Comparison of ENCODE assay signal across 30 mouse cellular contexts in the genomic region with DNA sequence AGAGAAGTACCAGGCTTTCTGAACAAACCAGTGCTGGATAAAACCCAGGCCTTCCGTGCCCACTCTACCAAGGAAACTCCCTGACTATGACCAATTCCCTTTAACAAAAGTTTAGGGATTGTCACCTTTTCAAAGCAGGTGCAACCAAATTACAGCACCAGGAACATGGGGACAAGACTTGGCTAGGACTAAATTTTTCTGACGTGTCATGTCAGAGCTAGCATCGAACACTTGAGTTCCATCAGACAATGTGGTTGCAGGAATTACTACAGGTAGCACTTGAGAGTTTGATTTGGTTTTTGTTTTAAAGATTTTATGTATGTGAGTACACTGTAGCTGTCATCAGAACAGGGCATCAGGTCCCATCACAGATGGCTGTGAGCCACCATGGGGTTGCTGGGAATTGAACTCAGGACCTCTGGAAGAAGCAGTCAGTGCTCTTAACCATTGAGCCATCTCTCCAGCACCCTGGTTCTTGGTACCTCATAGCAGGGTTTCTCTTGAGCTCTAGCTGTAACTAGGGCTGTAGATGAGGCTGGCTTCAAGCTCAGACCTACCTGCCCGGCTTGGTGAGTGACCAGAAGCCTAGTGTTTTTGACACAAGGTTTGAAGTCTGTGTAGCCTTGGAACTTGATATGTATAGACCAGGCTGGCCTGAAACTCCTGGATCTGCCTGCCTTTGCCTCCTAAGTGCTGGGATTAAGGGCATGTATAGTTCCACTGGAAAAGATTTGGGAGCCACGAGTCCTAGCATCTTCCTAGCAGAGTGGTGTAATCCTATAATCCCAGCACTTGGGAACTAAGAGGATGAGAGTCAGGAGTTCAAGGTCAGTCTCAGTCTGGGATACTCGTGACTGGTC. TPM values are rescaled to one million over a fixed set of nuclear protein-coding genes. Genes with fewer than 3 reads are reported as not detected.
DNase-seq lines count a peak whose midpoint lies in the region; ATAC-seq and TF ChIP-seq lines count a peak whose summit lies in the region.
"Had no signal": no experiment of that assay in that cellular context is flagged by ENCODE, and none has a peak within 500 bp of the region (broad histone marks: within the 10 kb centered on the region; RNA-seq: fewer than 3 reads in every experiment).

No protein-coding gene starts in this region.

- TF ChIP-seq RAD21 in CH12.LX (IDR thresholded peaks at IDR 0.05; ENCODE audit: low read depth, low read length), result no peak; the same call in 1 of the 2 replicates

- H3K9me3 ChIP-seq in heart, embryonic 13.5 days, result no peaks in the 10 kb centered on the region
- H3K9me3 ChIP-seq in CH12.LX (replicated peaks; ENCODE audit: low read length), result no peaks in the 10 kb centered on the region
- H3K9me3 ChIP-seq in liver, embryonic 16.5 days (replicated peaks; ENCODE audit: control insufficient read depth, low read length), result no peaks in the 10 kb centered on the region
- H3K9me3 ChIP-seq: embryonic facial prominence, embryonic 15.5 days; heart, embryonic 15.5 days; hindbrain, embryonic 10.5 days; limb, embryonic 15.5 days had no signal

- 0 out of 2 replicates have a peak, but pooled peaks cover under 1% of the 10 kb centered on the region for H3K79me2 ChIP-seq in heart, adult 2 months (replicated peaks; ENCODE audit: control insufficient read depth, insufficient read depth, low read length)
- H3K79me2 ChIP-seq in CH12.LX (replicated peaks; ENCODE audit: control insufficient read depth, extremely low read depth, insufficient read depth, poor library complexity, severe bottlenecking), result peaks cover 37% of the 10 kb centered on the region

- no peak overlapping the region; the same call in 1 of the 2 replicates for H3K27ac ChIP-seq in heart, embryonic 13.5 days (replicated peaks)
- no peak overlapping the region for H3K27ac ChIP-seq in heart, adult 2 months
- H3K27ac ChIP-seq in CH12.LX (ENCODE audit: insufficient read depth, low read depth), result peak overlapping the region; percentile 69
- H3K27ac ChIP-seq in liver, embryonic 16.5 days (ENCODE audit: low read length), result peak overlapping the region; percentile 90
- H3K27ac ChIP-seq: embryonic facial prominence, embryonic 15.5 days; gastrocnemius, adult 2 months; heart, embryonic 15.5 days; hindbrain, embryonic 10.5 days; hindbrain, postnatal 0 days; layer of hippocampus, adult 2 months; limb, embryonic 15.5 days had no signal

- peaks cover 22% of the 10 kb centered on the region for H3K36me3 ChIP-seq in heart, embryonic 13.5 days
- peaks cover 12% of the 10 kb centered on the region for H3K36me3 ChIP-seq in heart, adult 2 months (ENCODE audit: control insufficient read depth, insufficient read depth, low read length)
- peaks cover 17 to 41% of the 10 kb centered on the region in 2 experiments for H3K36me3 ChIP-seq in CH12.LX (replicated peaks in 1 of 2; ENCODE audit: control insufficient read depth in 1 of 2, insufficient read depth in 1 of 2, low read length in 1 of 2)
- peaks cover 35% of the 10 kb centered on the region for H3K36me3 ChIP-seq in liver, embryonic 16.5 days (ENCODE audit: control insufficient read depth, insufficient read depth)

- intact Hi-C loops in heart, adult 2 months (cut with DNase I), result no loop called here

- in situ Hi-C loops in CH12.LX (cut with MboI; ENCODE audit: low pct_ligation_motif_present, low pct_unique_long_range_greater_than_20kb, low sequenced_read_pairs), result no loop called here

- H3K9ac ChIP-seq in heart, embryonic 13.5 days, result no peak overlapping the region
- no peak overlapping the region for H3K9ac ChIP-seq in heart, adult 2 months (ENCODE audit: low read depth, low read length)
- no peak overlapping the region for H3K9ac ChIP-seq in CH12.LX (ENCODE audit: insufficient read depth, low read depth)
- peak overlapping the region; percentile 44 for H3K9ac ChIP-seq in liver, embryonic 16.5 days (ENCODE audit: low read depth, low read length)
- H3K9ac ChIP-seq: embryonic facial prominence, embryonic 15.5 days; heart, embryonic 15.5 days; limb, embryonic 15.5 days had no signal

- no peak for DNase-seq in heart, adult 2 months
- DNase-seq in CH12.LX (ENCODE audit: extremely low read depth), result no peak
- DNase-seq in induced T-regulatory cell, adult 2 months (ENCODE audit: low read depth), result peak; percentile 74
- DNase-seq in spleen, adult 12 weeks (ENCODE audit: low spot score), result no peak
- no peak for DNase-seq in right cerebral cortex, postnatal 10 days (ENCODE audit: low spot score in 2 of 2)
- DNase-seq in right cerebral cortex, postnatal 14 days, result no peak
- DNase-seq: adrenal gland, postnatal 14 days; cerebellum, adult 11 months; cerebellum, postnatal 25 days; gastrocnemius, adult 2 months; kidney, adult 11 months; kidney, postnatal 10 days; lung, postnatal 14 days; thymus, postnatal 25 days had no signal

- no peak for TF ChIP-seq CTCF in heart, adult 2 months (IDR thresholded peaks at IDR 0.05)
- TF ChIP-seq CTCF in CH12.LX (conservative IDR thresholded peaks at IDR 0.05 in 1 of 2, IDR thresholded peaks at IDR 0.05 in 1 of 2; ENCODE audit: low read depth in 2 of 2, low read length in 2 of 2), result no peak; a peak in 1 of 4 replicates

- peak overlapping the region; percentile 14; the same call in 1 of the 2 replicates for H3K4me2 ChIP-seq in heart, embryonic 13.5 days
- H3K4me2 ChIP-seq in CH12.LX (ENCODE audit: insufficient read depth, low read depth, poor library complexity, severe bottlenecking), result peak overlapping the region; percentile 27; the same call in 1 of the 2 replicates
- no peak overlapping the region for H3K4me2 ChIP-seq in liver, embryonic 16.5 days (ENCODE audit: low read depth, low read length)
- H3K4me2 ChIP-seq: embryonic facial prominence, embryonic 15.5 days; heart, embryonic 15.5 days; limb, embryonic 15.5 days had no signal

- H3K4me1 ChIP-seq in heart, embryonic 13.5 days, result peaks cover 21% of the 10 kb centered on the region
- H3K4me1 ChIP-seq in heart, adult 2 months (ENCODE audit: control insufficient read depth, insufficient read depth, low read length), result peaks cover 6% of the 10 kb centered on the region
- peaks cover 19 to 39% of the 10 kb centered on the region in 2 experiments for H3K4me1 ChIP-seq in CH12.LX (ENCODE audit: control insufficient read depth in 1 of 2, insufficient read depth in 2 of 2)
- peaks cover 73% of the 10 kb centered on the region for H3K4me1 ChIP-seq in liver, embryonic 16.5 days (ENCODE audit: control insufficient read depth, low read depth, low read length)

- WGBS in heart, embryonic 13.5 days, result 69% methylated on average over 6 of the region's 6 CpGs
- WGBS in heart, adult 2 months, result 79% methylated on average over 6 of the region's 6 CpGs
- WGBS in liver, embryonic 16.5 days (ENCODE audit: insufficient replicate concordance), result 69% methylated on average over 6 of the region's 6 CpGs

- TF ChIP-seq POLR2A in heart, adult 2 months (IDR thresholded peaks at IDR 0.05; ENCODE audit: insufficient read depth, low read depth, low read length), result no peak
- TF ChIP-seq POLR2A in CH12.LX (IDR thresholded peaks at IDR 0.05; ENCODE audit: low read depth, low read length), result peak; percentile 67

- TF ChIP-seq EP300 in heart, adult 2 months (IDR thresholded peaks at IDR 0.05; ENCODE audit: insufficient read depth, low read depth, low read length), result no peak
- no peak for TF ChIP-seq EP300 in CH12.LX (IDR thresholded peaks at IDR 0.05; ENCODE audit: low read length)

- dilution Hi-C loops in CH12.LX (cut with MboI; ENCODE audit: extremely low pct_ligation_motif_present, extremely low pct_unique_long_range_greater_than_20kb, low sequenced_read_pairs), result no loop called here

- ATAC-seq in heart, embryonic 13.5 days (ENCODE audit: extremely low read depth, insufficient number of reproducible peaks, low FRiP score, low TSS enrichment), result no peak
- ATAC-seq in liver, embryonic 16.5 days (ENCODE audit: low read depth), result no peak
- ATAC-seq: activated CD4-positive, CD25-positive, alpha-beta regulatory T cell, adult 4 months; hindbrain, postnatal 0 days; midbrain, embryonic 16.5 days had no signal

- H3K27me3 ChIP-seq in heart, embryonic 13.5 days (replicated peaks), result no peaks in the 10 kb centered on the region
- H3K27me3 ChIP-seq in heart, adult 2 months (ENCODE audit: control insufficient read depth, insufficient read depth, low read length), result no peaks in the 10 kb centered on the region
- H3K27me3 ChIP-seq in CH12.LX (replicated peaks), result no peaks in the 10 kb centered on the region
- H3K27me3 ChIP-seq in liver, embryonic 16.5 days (ENCODE audit: control insufficient read depth, insufficient read depth, low read depth, low read length), result no peaks in the 10 kb centered on the region
- H3K27me3 ChIP-seq: embryonic facial prominence, embryonic 15.5 days; heart, embryonic 15.5 days; limb, embryonic 15.5 days had no signal

- H3K4me3 ChIP-seq in heart, embryonic 13.5 days, result peak overlapping the region; percentile 16; the same call in 1 of the 2 replicates
- no peak overlapping the region for H3K4me3 ChIP-seq in heart, adult 2 months
- peak overlapping the region in 1 of 3 experiments; percentile 6 for H3K4me3 ChIP-seq in CH12.LX (replicated peaks in 1 of 3; ENCODE audit: low read depth in 2 of 3, low read length in 2 of 3, poor library complexity in 1 of 3)
- no peak overlapping the region for H3K4me3 ChIP-seq in liver, embryonic 16.5 days (ENCODE audit: low read depth, low read length)
- H3K4me3 ChIP-seq: embryonic facial prominence, embryonic 15.5 days; gastrocnemius, adult 2 months; heart, embryonic 15.5 days; hindbrain, embryonic 10.5 days; layer of hippocampus, adult 2 months; limb, embryonic 15.5 days had no signal

RNA-seq across cellular contexts. Expression of gene Pim1, which starts 5.9 kb away (rescaled TPM):
- 19.3 and 20.0 TPM in 2 replicates for polyA plus RNA-seq in heart, embryonic 13.5 days (2015; fragmentation: Nextera tagmentation; extraction: Ambion mirVana)
- total RNA-seq in heart, adult 2 months (2021), result 10 to 100 TPM; 17.2 to 20.5 TPM
- polyA plus RNA-seq in heart, adult 2 months (2012; rRNA removed), result 24.6 and 27.9 TPM in 2 replicates
- total RNA-seq in CH12.LX (2012; rRNA removed) (141 and 178 TPM in 2 replicates), CH12.LX (2014; rRNA removed) (72.7 and 75.8 TPM in 2 replicates)
- 121 and 133 TPM in 2 replicates for polyA plus RNA-seq in CH12.LX (2012; ENCODE audit: insufficient read length, low read depth)
- polyA plus RNA-seq in liver, embryonic 16.5 days (2015; fragmentation: Nextera tagmentation; extraction: Ambion mirVana), result 74.7 and 80.0 TPM in 2 replicates

RNA-seq across cellular contexts. Expression of gene Gm17657, which starts 53.0 kb away (rescaled TPM):
- not detected in 2 replicates for polyA plus RNA-seq in heart, embryonic 13.5 days (2015; fragmentation: Nextera tagmentation; extraction: Ambion mirVana)
- total RNA-seq in heart, adult 2 months (2021), result not detected
- polyA plus RNA-seq in heart, adult 2 months (2012; rRNA removed), result not detected in 2 replicates
- total RNA-seq in CH12.LX (2012; rRNA removed) (0.21 and 0.50 TPM in 2 replicates), CH12.LX (2014; rRNA removed) (not detected in 2 replicates)
- 0.16 and 0.20 TPM in 2 replicates for polyA plus RNA-seq in CH12.LX (2012; ENCODE audit: insufficient read length, low read depth)
- not detected in 2 replicates for polyA plus RNA-seq in liver, embryonic 16.5 days (2015; fragmentation: Nextera tagmentation; extraction: Ambion mirVana)
- total RNA-seq: adrenal gland, postnatal 14 days; gastrocnemius, adult 2 months; granulocyte monocyte progenitor cell, adult 5-6 weeks; hindbrain, postnatal 0 days; layer of hippocampus, adult 2 months; left cerebral cortex, postnatal 36 days; megakaryocyte-erythroid progenitor cell, adult 5-6 weeks had no signal
- polyA plus RNA-seq: brain, embryonic 14.5 days; embryonic facial prominence, embryonic 15.5 days; forebrain, embryonic 11.5 days; heart, embryonic 15.5 days; hindbrain, embryonic 10.5 days; hindbrain, postnatal 0 days; limb, embryonic 15.5 days; midbrain, embryonic 16.5 days; small intestine, adult 2 months had no signal

RNA-seq across cellular contexts. Expression of gene Tbc1d22b, which starts 53.1 kb away (rescaled TPM):
- 10.3 and 10.7 TPM in 2 replicates for polyA plus RNA-seq in heart, embryonic 13.5 days (2015; fragmentation: Nextera tagmentation; extraction: Ambion mirVana)
- total RNA-seq in heart, adult 2 months (2021), result 10 to 100 TPM; 12.8 to 13.8 TPM
- 15.3 and 16.9 TPM in 2 replicates for polyA plus RNA-seq in heart, adult 2 months (2012; rRNA removed)
- 6.6 and 7.3 TPM in 2 replicates for total RNA-seq in CH12.LX (2012; rRNA removed)
- total RNA-seq in CH12.LX (2014; rRNA removed), result 3.1 and 3.8 TPM in 2 replicates
- 13.4 and 17.3 TPM in 2 replicates for polyA plus RNA-seq in CH12.LX (2012; ENCODE audit: insufficient read length, low read depth)
- polyA plus RNA-seq in liver, embryonic 16.5 days (2015; fragmentation: Nextera tagmentation; extraction: Ambion mirVana), result 2.7 TPM in 2 replicates

RNA-seq across cellular contexts. Expression of gene Tmem217, which starts 55.7 kb away (rescaled TPM):
- 0.59 and 0.89 TPM in 2 replicates for polyA plus RNA-seq in heart, embryonic 13.5 days (2015; fragmentation: Nextera tagmentation; extraction: Ambion mirVana)
- not detected for total RNA-seq in heart, adult 2 months (2021)
- polyA plus RNA-seq in heart, adult 2 months (2012; rRNA removed), result 0.47 TPM in 1 of 2 replicates, not detected in the other
- total RNA-seq in CH12.LX (2012; rRNA removed) (0.76 and 0.97 TPM in 2 replicates), CH12.LX (2014; rRNA removed) (not detected in 2 replicates)
- 0.26 TPM in 1 of 2 replicates, not detected in the other for polyA plus RNA-seq in CH12.LX (2012; ENCODE audit: insufficient read length, low read depth)
- 0.22 TPM in 1 of 2 replicates, not detected in the other for polyA plus RNA-seq in liver, embryonic 16.5 days (2015; fragmentation: Nextera tagmentation; extraction: Ambion mirVana)
- total RNA-seq: adrenal gland, postnatal 14 days; gastrocnemius, adult 2 months; granulocyte monocyte progenitor cell, adult 5-6 weeks; hindbrain, postnatal 0 days; layer of hippocampus, adult 2 months; left cerebral cortex, postnatal 36 days; megakaryocyte-erythroid progenitor cell, adult 5-6 weeks had no signal

Comparison
In these comparisons a context has a peak if more than half of its experiments do, and no peak if none do; other contexts are left out.
1. H3K27ac ChIP-seq: peak in CH12.LX (single experiment) and liver, embryonic 16.5 days (single experiment); none in heart, embryonic 13.5 days (single experiment) and heart, adult 2 months (single experiment).